Mouse (Mus musculus): Measurements from ENCODE around the gene Ccdc162.

Ccdc162 gene

DNA sequence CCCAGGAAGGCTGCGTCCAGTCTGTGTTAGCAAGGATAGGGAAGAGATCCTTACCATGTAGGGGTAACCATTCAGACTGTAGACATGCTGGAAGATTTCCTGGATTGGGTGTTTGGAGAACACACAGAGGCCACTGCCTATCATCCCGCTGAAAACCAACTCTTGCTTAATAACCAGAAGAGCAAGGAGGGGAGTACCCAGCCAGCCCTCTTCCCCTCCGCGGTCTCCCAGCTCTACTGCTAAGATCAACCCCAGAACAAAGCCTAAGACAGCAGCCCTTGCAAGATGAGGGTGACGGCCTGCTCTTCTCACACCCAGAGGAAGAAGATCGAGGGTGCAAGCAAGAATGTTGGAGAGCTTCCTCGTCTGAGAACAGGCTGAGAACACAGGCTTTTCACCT, 227.6 kb downstream of the Ccdc162 start:
- no peak for DNase-seq (ENCODE audit: low spot score)

All from retina, embryonic 14.5 days (tissue).